Mouse (Mus musculus) MN1 (cell line): Measurements from ENCODE around the gene Vmn1r81.

Source experiments
- DNase-seq: peaks from one replicate; pipeline ENCODE4 v3.0.0-alpha.2; 2016; ENCODE audit warnings: low spot score

The Vmn1r81 gene

DNA sequence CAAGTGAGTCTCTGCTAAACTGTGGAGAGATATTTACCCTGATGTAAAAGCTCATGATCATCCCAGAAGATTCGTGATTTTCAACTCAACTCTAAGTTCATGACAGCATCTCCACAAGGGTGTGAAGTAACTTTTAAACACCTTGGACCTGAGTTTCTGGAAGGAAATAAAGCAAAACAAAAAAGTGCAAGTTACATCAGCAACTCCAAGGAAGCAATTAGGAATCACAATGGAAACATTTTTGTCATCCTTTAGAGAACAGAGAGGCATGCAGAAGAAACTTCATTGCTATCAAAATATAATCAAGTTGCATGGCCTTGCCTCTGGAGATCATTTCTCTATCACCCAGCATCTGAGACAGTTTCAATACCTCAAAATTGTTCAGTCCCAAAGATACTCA, at the start of gene Vmn1r81:
Gene Vmn1r81 (minus strand): TSS at position 101 of the 400 bp plus-strand sequence.
- no peak for DNase-seq

DNA sequence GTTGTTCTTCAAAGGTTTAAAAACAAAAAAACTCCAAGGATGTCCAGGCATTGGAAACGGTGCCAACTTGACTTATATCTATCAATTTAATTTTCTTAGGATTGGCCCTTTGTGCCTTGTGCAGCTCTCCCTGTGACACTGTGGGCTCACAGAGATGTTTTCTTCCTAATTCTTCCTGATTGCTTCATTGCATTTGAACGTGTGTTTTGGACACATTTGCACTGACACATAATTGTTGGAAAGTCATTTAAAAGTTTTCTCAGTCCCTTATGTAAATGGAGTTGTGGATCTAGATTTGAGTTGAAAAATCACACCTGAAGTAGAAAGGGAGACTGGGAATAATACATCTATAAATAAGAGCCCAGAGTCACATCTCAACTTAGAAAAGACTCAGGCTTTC, 32.1 kb upstream of the Vmn1r81 start, which contains the start of gene Vmn1r82:
Gene Vmn1r82 (plus strand): TSS at position 301 of the 400 bp plus-strand sequence.
- DNase-seq = no peak

DNA sequence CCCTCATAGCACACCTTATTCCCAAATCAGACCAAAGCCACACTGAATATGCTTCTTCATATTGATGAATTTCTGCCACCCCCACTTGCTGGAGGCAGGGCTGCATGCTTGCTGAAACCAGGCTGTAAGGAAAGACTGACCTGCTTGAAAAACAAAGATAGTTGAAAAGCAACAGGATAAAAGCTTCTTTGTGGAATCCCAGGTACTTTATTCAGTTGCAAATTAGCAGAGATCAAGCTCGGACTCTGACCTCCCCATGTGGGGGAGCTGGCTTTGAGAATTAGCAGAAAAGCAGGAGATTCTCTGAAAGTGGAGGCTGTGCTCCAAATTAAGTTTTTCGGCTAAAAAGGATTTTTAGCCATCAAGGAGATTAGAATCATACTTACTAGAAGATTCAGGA, 63.9 kb downstream of the Vmn1r81 start:
- no peak for DNase-seq
